Mouse (Mus musculus): ENCODE results near the gene Ggt5. TPM values are rescaled to one million over a fixed set of nuclear protein-coding genes. Genes with fewer than 3 reads are reported as not detected.

The Ggt5 gene
- polyA plus RNA-seq, 1 experiment from 2014 or later, result 3.9 TPM

- H3K9ac ChIP-seq (ENCODE audit: low read depth, low read length), result no peak overlapping the region
- H3K27ac ChIP-seq (ENCODE audit: low read depth, low read length), result peak overlapping the region; percentile 62
Measured at GRCm38 (mm10) chr10:75556026-75556425, 33.1 kb upstream of the Ggt5 start.

GRCm38 (mm10) chr10:75558515-75558914 is 30.6 kb upstream of the Ggt5 start:
- H3K4me2 ChIP-seq (replicated peaks; ENCODE audit: low read depth, low read length), result no peak overlapping the region
- peaks cover 23% of the 10 kb centered on the region; the same call in 1 of the 2 replicates for H3K4me1 ChIP-seq (ENCODE audit: control insufficient read depth, insufficient read depth, low read length)
- H3K9me3 ChIP-seq (ENCODE audit: control insufficient read depth, low read length), result no peaks in the 10 kb centered on the region
- no peak for ATAC-seq (ENCODE audit: low FRiP score, low TSS enrichment)
- H3K4me3 ChIP-seq (ENCODE audit: low read length), result no peak overlapping the region
- no peak overlapping the region for H3K9ac ChIP-seq (ENCODE audit: low read depth, low read length)
- no peaks in the 10 kb centered on the region for H3K36me3 ChIP-seq (ENCODE audit: control insufficient read depth, insufficient read depth, low read length)
- peaks cover 21% of the 10 kb centered on the region for H3K27me3 ChIP-seq (ENCODE audit: control insufficient read depth, insufficient read depth, low read length)
- WGBS, result 27% methylated on average over 3 of the region's 3 CpGs
- H3K27ac ChIP-seq (ENCODE audit: low read depth, low read length), result no peak overlapping the region

More at GRCm38 (mm10) chr10:75556026-75556425, 33.1 kb upstream of the Ggt5 start:
- Histone ChIP-seq H3K4me2 (replicated peaks; ENCODE audit: low read depth, low read length) (no peak overlapping the region), H3K4me3 (ENCODE audit: low read length) (no peak overlapping the region), H3K4me1 (ENCODE audit: control insufficient read depth, insufficient read depth, low read length) (peaks cover 23% of the 10 kb centered on the region), H3K27me3 (ENCODE audit: control insufficient read depth, insufficient read depth, low read length) (peaks cover 16% of the 10 kb centered on the region), H3K36me3 (ENCODE audit: control insufficient read depth, insufficient read depth, low read length) (no peaks in the 10 kb centered on the region), H3K9me3 (ENCODE audit: control insufficient read depth, low read length) (no peaks in the 10 kb centered on the region)
- 61% methylated on average over 9 of the region's 9 CpGs for WGBS
- ATAC-seq (ENCODE audit: low FRiP score, low TSS enrichment), result no peak

- Histone ChIP-seq H3K9me3 (ENCODE audit: control insufficient read depth, low read length) (no peaks in the 10 kb centered on the region), H3K4me3 (ENCODE audit: low read length) (peak overlapping the region; percentile 58), H3K4me2 (replicated peaks; ENCODE audit: low read depth, low read length) (peak overlapping the region; percentile 100), H3K9ac (ENCODE audit: low read depth, low read length) (peak overlapping the region; percentile 69), H3K36me3 (ENCODE audit: control insufficient read depth, insufficient read depth, low read length) (no peaks in the 10 kb centered on the region), H3K4me1 (ENCODE audit: control insufficient read depth, insufficient read depth, low read length) (peaks cover 23% of the 10 kb centered on the region; the same call in 1 of the 2 replicates), H3K27ac (ENCODE audit: low read depth, low read length) (no peak overlapping the region), H3K27me3 (ENCODE audit: control insufficient read depth, insufficient read depth, low read length) (peaks cover 21% of the 10 kb centered on the region)
- no peak for ATAC-seq (ENCODE audit: low FRiP score, low TSS enrichment)
- WGBS, result 6% methylated on average over 14 of the region's 14 CpGs
Measured at GRCm38 (mm10) chr10:75559041-75559675, 30.0 kb upstream of the Ggt5 start.

- no peaks in the 10 kb centered on the region for H3K36me3 ChIP-seq (ENCODE audit: control insufficient read depth, insufficient read depth, low read length)
- peak within 1 kb of the TSS; percentile 69 for H3K9ac ChIP-seq (ENCODE audit: low read depth, low read length)
- H3K4me3 ChIP-seq (ENCODE audit: low read length), result peak within 1 kb of the TSS; percentile 58
- peaks cover 21% of the 10 kb centered on the region for H3K27me3 ChIP-seq (ENCODE audit: control insufficient read depth, insufficient read depth, low read length)
- H3K27ac ChIP-seq (ENCODE audit: low read depth, low read length), result no peak within 1 kb of the TSS
- peak; percentile 51 for ATAC-seq (ENCODE audit: low FRiP score, low TSS enrichment)
- H3K9me3 ChIP-seq (ENCODE audit: control insufficient read depth, low read length), result no peaks in the 10 kb centered on the region
- peaks cover 25% of the 10 kb centered on the region; the same call in 1 of the 2 replicates for H3K4me1 ChIP-seq (ENCODE audit: control insufficient read depth, insufficient read depth, low read length)
- peak within 1 kb of the TSS; percentile 100 for H3K4me2 ChIP-seq (replicated peaks; ENCODE audit: low read depth, low read length)
- WGBS, result 1% methylated on average over 68 of the region's 75 CpGs
Measured at GRCm38 (mm10) chr10:75559676-75560548, 29.2 kb upstream of the Ggt5 start, which contains the start of gene Lrrc75b. Gene Lrrc75b, minus strand, starts transcription at chr10:75560330.

- Histone ChIP-seq H3K36me3 (ENCODE audit: control insufficient read depth, insufficient read depth, low read length) (no peaks in the 10 kb centered on the region), H3K9me3 (ENCODE audit: control insufficient read depth, low read length) (no peaks in the 10 kb centered on the region), H3K4me3 (ENCODE audit: low read length) (peak overlapping the region; percentile 58), H3K4me1 (ENCODE audit: control insufficient read depth, insufficient read depth, low read length) (peaks cover 28% of the 10 kb centered on the region; the same call in 1 of the 2 replicates), H3K9ac (ENCODE audit: low read depth, low read length) (peak overlapping the region; percentile 69; the same call in 1 of the 2 replicates), H3K27ac (ENCODE audit: low read depth, low read length) (no peak overlapping the region), H3K27me3 (ENCODE audit: control insufficient read depth, insufficient read depth, low read length) (peaks cover 21% of the 10 kb centered on the region), H3K4me2 (replicated peaks; ENCODE audit: low read depth, low read length) (peak overlapping the region; percentile 100)
- ATAC-seq (ENCODE audit: low FRiP score, low TSS enrichment), result peak; percentile 22; the same call in 1 of the 2 replicates
- WGBS, result 11% methylated on average over 6 of the region's 6 CpGs
Measured at GRCm38 (mm10) chr10:75560549-75560899, 28.6 kb upstream of the Ggt5 start.

- no peaks in the 10 kb centered on the region for H3K36me3 ChIP-seq (ENCODE audit: control insufficient read depth, insufficient read depth, low read length)
- peak within 1 kb of the TSS; percentile 58 for H3K4me3 ChIP-seq (ENCODE audit: low read length)
- H3K27me3 ChIP-seq (ENCODE audit: control insufficient read depth, insufficient read depth, low read length), result peaks cover 21% of the 10 kb centered on the region
- peak within 1 kb of the TSS; percentile 100 for H3K4me2 ChIP-seq (replicated peaks; ENCODE audit: low read depth, low read length)
- H3K9me3 ChIP-seq (ENCODE audit: control insufficient read depth, low read length), result no peaks in the 10 kb centered on the region
- H3K27ac ChIP-seq (ENCODE audit: low read depth, low read length), result no peak within 1 kb of the TSS
- H3K9ac ChIP-seq (ENCODE audit: low read depth, low read length), result peak within 1 kb of the TSS; percentile 69; the same call in 1 of the 2 replicates
- ATAC-seq (ENCODE audit: low FRiP score, low TSS enrichment), result no peak
- WGBS, result 52% methylated on average over 10 of the region's 10 CpGs
- H3K4me1 ChIP-seq (ENCODE audit: control insufficient read depth, insufficient read depth, low read length), result peaks cover 28% of the 10 kb centered on the region; the same call in 1 of the 2 replicates
Measured at GRCm38 (mm10) chr10:75561071-75561654, 28.0 kb upstream of the Ggt5 start, which contains the start of gene Ggt1. Gene Ggt1, plus strand, starts transcription at chr10:75561604.

GRCm38 (mm10) chr10:75562596-75562995 is 26.5 kb upstream of the Ggt5 start:
- no peaks in the 10 kb centered on the region for H3K36me3 ChIP-seq (ENCODE audit: control insufficient read depth, insufficient read depth, low read length)
- H3K4me1 ChIP-seq (ENCODE audit: control insufficient read depth, insufficient read depth, low read length), result peaks cover 26% of the 10 kb centered on the region; the same call in 1 of the 2 replicates
- H3K27ac ChIP-seq (ENCODE audit: low read depth, low read length), result no peak overlapping the region
- no peak overlapping the region for H3K9ac ChIP-seq (ENCODE audit: low read depth, low read length)
- no peak for ATAC-seq (ENCODE audit: low FRiP score, low TSS enrichment)
- H3K4me2 ChIP-seq (replicated peaks; ENCODE audit: low read depth, low read length), result no peak overlapping the region
- WGBS, result 86% methylated on average over 8 of the region's 8 CpGs
- peaks cover 21% of the 10 kb centered on the region for H3K27me3 ChIP-seq (ENCODE audit: control insufficient read depth, insufficient read depth, low read length)
- H3K9me3 ChIP-seq (ENCODE audit: control insufficient read depth, low read length), result no peaks in the 10 kb centered on the region
- no peak overlapping the region for H3K4me3 ChIP-seq (ENCODE audit: low read length)

GRCm38 (mm10) chr10:75564687-75565265 is 24.4 kb upstream of the Ggt5 start:
- Histone ChIP-seq H3K9me3 (ENCODE audit: control insufficient read depth, low read length) (no peaks in the 10 kb centered on the region), H3K27me3 (ENCODE audit: control insufficient read depth, insufficient read depth, low read length) (peaks cover 16% of the 10 kb centered on the region), H3K4me2 (replicated peaks; ENCODE audit: low read depth, low read length) (no peak overlapping the region), H3K9ac (ENCODE audit: low read depth, low read length) (0 out of 2 replicates have a peak overlapping the region, but pooled peaks have one; percentile 4), H3K4me1 (ENCODE audit: control insufficient read depth, insufficient read depth, low read length) (peaks cover 17% of the 10 kb centered on the region), H3K36me3 (ENCODE audit: control insufficient read depth, insufficient read depth, low read length) (no peaks in the 10 kb centered on the region), H3K27ac (ENCODE audit: low read depth, low read length) (peak overlapping the region; percentile 42; the same call in 1 of the 2 replicates), H3K4me3 (ENCODE audit: low read length) (no peak overlapping the region)
- ATAC-seq (ENCODE audit: low FRiP score, low TSS enrichment), result no peak
- 80% methylated on average over 12 of the region's 12 CpGs for WGBS
